Mouse (Mus musculus) hindbrain, embryonic 13.5 days (tissue): ENCODE measurements around the gene Ager. TPM values are rescaled to one million over a fixed set of nuclear protein-coding genes. Genes with fewer than 3 reads are reported as not detected.

ENCODE experiments used
- ATAC-seq: fragments of 200-750 bp; cut with Nextera tagmentation; 2 replicates; pipeline ENCODE4 v1.8.0; 2017; ENCODE audit warnings: moderate TSS enrichment; ENCODE audit not compliant: low FRiP score
- H3K27ac ChIP-seq: fragments of 300-500 bp; sonication (generic); 2 replicates; pipeline ENCODE4 v1.5.1; 2015; ENCODE audit warnings: inconsistent platforms, mild to moderate bottlenecking, moderate library complexity
- H3K27me3 ChIP-seq: fragments of 300-500 bp; sonication (generic); 2 replicates; pipeline ENCODE4 v1.6.1; 2015; ENCODE audit warnings: mild to moderate bottlenecking, inconsistent platforms
- H3K36me3 ChIP-seq: fragments of 300-500 bp; sonication (generic); 2 replicates; pipeline ENCODE4 v1.6.1; 2015; ENCODE audit warnings: mild to moderate bottlenecking, inconsistent platforms
- H3K4me1 ChIP-seq: fragments of 300-500 bp; sonication (generic); replicated peaks from 2 replicates; pipeline ENCODE4 v1.6.1; 2015; ENCODE audit warnings: inconsistent platforms
- H3K4me2 ChIP-seq: fragments of 300-500 bp; sonication (generic); 2 replicates; pipeline ENCODE4 v1.6.1; 2015; ENCODE audit warnings: inconsistent platforms, mild to moderate bottlenecking, moderate library complexity
- H3K4me3 ChIP-seq: fragments of 300-500 bp; sonication (generic); 2 replicates; pipeline ENCODE4 v1.5.1; 2015; ENCODE audit warnings: mild to moderate bottlenecking, inconsistent platforms
- H3K9ac ChIP-seq: fragments of 300-500 bp; sonication (generic); 2 replicates; pipeline ENCODE4 v1.6.1; 2015; ENCODE audit warnings: mild to moderate bottlenecking, inconsistent platforms
- H3K9me3 ChIP-seq: fragments of 300-500 bp; sonication (generic); 2 replicates; pipeline ENCODE4 v1.6.1; 2016; ENCODE audit warnings: inconsistent platforms
- WGBS: fragments of 180-500 bp; shearing (Covaris S2); methylation state at CpG from one replicate; pipeline ENCODE4 v1.1.7; 2015; 5-methylcytosine and 5-hydroxymethylcytosine counted together
- polyA plus RNA-seq: library from polyadenylated mRNA; unstranded; fragments of >200 nt; fragmentation: Nextera tagmentation; extraction: Ambion mirVana; gene quantifications from 2 replicates; pipeline ENCODE4 v1.2.1, GENCODE M21; 2015

Ager gene
- polyA plus RNA-seq, 1 experiment from 2014 or later: 1.9 TPM

- peak overlapping the region; percentile 91 for H3K4me2 ChIP-seq
- H3K4me3 ChIP-seq: peak overlapping the region; percentile 70
- peaks cover 67% of the 10 kb centered on the region for H3K4me1 ChIP-seq
- peak overlapping the region; percentile 98 for H3K9ac ChIP-seq
- 41% methylated on average over 31 of the region's 34 CpGs for WGBS
- ATAC-seq: no peak
- no peaks in the 10 kb centered on the region for H3K27me3 ChIP-seq
- peaks cover 17% of the 10 kb centered on the region for H3K36me3 ChIP-seq
- no peaks in the 10 kb centered on the region for H3K9me3 ChIP-seq
- H3K27ac ChIP-seq: peak overlapping the region; percentile 99
Observed at GRCm38 (mm10) chr17:34593752-34594525, 3.7 kb upstream of the Ager start.

GRCm38 (mm10) chr17:34596098-34596497 is 1.6 kb upstream of the Ager start:
- Histone ChIP-seq H3K36me3 (peaks cover 34% of the 10 kb centered on the region), H3K9ac (no peak overlapping the region), H3K9me3 (no peaks in the 10 kb centered on the region), H3K4me3 (no peak overlapping the region), H3K4me1 (peaks cover 46% of the 10 kb centered on the region), H3K27me3 (no peaks in the 10 kb centered on the region), H3K4me2 (no peak overlapping the region), H3K27ac (no peak overlapping the region)
- WGBS: 79% methylated on average over 8 of the region's 8 CpGs
- no peak for ATAC-seq

- Histone ChIP-seq H3K9ac (no peak overlapping the region), H3K36me3 (peaks cover 38% of the 10 kb centered on the region), H3K27me3 (no peaks in the 10 kb centered on the region), H3K4me1 (peaks cover 33% of the 10 kb centered on the region), H3K4me2 (no peak overlapping the region), H3K27ac (no peak overlapping the region), H3K4me3 (no peak overlapping the region), H3K9me3 (no peaks in the 10 kb centered on the region)
- WGBS: 82% methylated on average over 9 of the region's 9 CpGs
- no peak for ATAC-seq
Observed at GRCm38 (mm10) chr17:34599891-34600290, 2.2 kb downstream of the Ager start.

GRCm38 (mm10) chr17:34601796-34602195 is 4.1 kb downstream of the Ager start:
- Histone ChIP-seq H3K36me3 (peaks cover 25% of the 10 kb centered on the region), H3K27ac (no peak overlapping the region), H3K4me3 (peak overlapping the region; percentile 69), H3K4me2 (peak overlapping the region; percentile 63), H3K27me3 (no peaks in the 10 kb centered on the region), H3K9me3 (no peaks in the 10 kb centered on the region), H3K4me1 (peaks cover 35% of the 10 kb centered on the region), H3K9ac (peak overlapping the region; percentile 86)
- 90% methylated on average over 12 of the region's 12 CpGs for WGBS
- ATAC-seq: no peak

GRCm38 (mm10) chr17:34603375-34604060 is 5.9 kb downstream of the Ager start, which contains the start of gene Rnf5:
Rnf5 (minus strand) TSS chr17:34603690.
- peak within 1 kb of the TSS; percentile 99 for H3K4me2 ChIP-seq
- peak within 1 kb of the TSS; percentile 92 for H3K4me3 ChIP-seq
- peak within 1 kb of the TSS; percentile 94 for H3K27ac ChIP-seq
- H3K4me1 ChIP-seq: peaks cover 49% of the 10 kb centered on the region
- H3K9ac ChIP-seq: peak within 1 kb of the TSS; percentile 99
- peak; percentile 95 for ATAC-seq
- under 1% methylated on average over 30 of the region's 30 CpGs for WGBS
- peaks cover 25% of the 10 kb centered on the region for H3K36me3 ChIP-seq
- no peaks in the 10 kb centered on the region for H3K9me3 ChIP-seq
- no peaks in the 10 kb centered on the region for H3K27me3 ChIP-seq

- Histone ChIP-seq H3K9ac (peak within 1 kb of the TSS; percentile 99), H3K4me2 (peak within 1 kb of the TSS; percentile 99), H3K4me3 (peak within 1 kb of the TSS; percentile 92), H3K9me3 (no peaks in the 10 kb centered on the region), H3K36me3 (peaks cover 25% of the 10 kb centered on the region), H3K27me3 (no peaks in the 10 kb centered on the region), H3K27ac (peak within 1 kb of the TSS; percentile 94), H3K4me1 (peaks cover 54% of the 10 kb centered on the region)
- under 1% methylated on average over 34 of the region's 35 CpGs for WGBS
- peak; percentile 89 for ATAC-seq
Observed at GRCm38 (mm10) chr17:34604061-34604508, 6.4 kb downstream of the Ager start, which contains the start of gene Agpat1. Agpat1 (plus strand) TSS chr17:34604262.

GRCm38 (mm10) chr17:34604511-34605237 is 7.0 kb downstream of the Ager start:
- peaks cover 59% of the 10 kb centered on the region for H3K4me1 ChIP-seq
- 14% methylated on average over 24 of the region's 24 CpGs for WGBS
- ATAC-seq: no peak
- H3K4me2 ChIP-seq: peak overlapping the region; percentile 99
- H3K4me3 ChIP-seq: peak overlapping the region; percentile 92
- peak overlapping the region; percentile 99 for H3K9ac ChIP-seq
- no peaks in the 10 kb centered on the region for H3K27me3 ChIP-seq
- no peaks in the 10 kb centered on the region for H3K9me3 ChIP-seq
- H3K27ac ChIP-seq: peak overlapping the region; percentile 94
- H3K36me3 ChIP-seq: peaks cover 22% of the 10 kb centered on the region

GRCm38 (mm10) chr17:34605609-34606008 is 7.9 kb downstream of the Ager start:
- H3K4me1 ChIP-seq: peaks cover 59% of the 10 kb centered on the region
- H3K9me3 ChIP-seq: no peaks in the 10 kb centered on the region

GRCm38 (mm10) chr17:34606186-34607039 is 8.8 kb downstream of the Ager start:
- Histone ChIP-seq H3K27me3 (no peaks in the 10 kb centered on the region), H3K9me3 (no peaks in the 10 kb centered on the region), H3K4me2 (peak overlapping the region; percentile 99), H3K4me1 (peaks cover 59% of the 10 kb centered on the region), H3K9ac (peak overlapping the region; percentile 99), H3K4me3 (peak overlapping the region; percentile 92), H3K36me3 (peaks cover 22% of the 10 kb centered on the region), H3K27ac (peak overlapping the region; percentile 94)
- 17% methylated on average over 31 of the region's 32 CpGs for WGBS
- no peak for ATAC-seq

More at GRCm38 (mm10) chr17:34605609-34606008, 7.9 kb downstream of the Ager start:
- peak; percentile 32 for ATAC-seq
- WGBS: 0% methylated on average over 28 of the region's 30 CpGs
- Histone ChIP-seq H3K9ac (peak overlapping the region; percentile 99), H3K4me2 (peak overlapping the region; percentile 99), H3K27ac (peak overlapping the region; percentile 94), H3K4me3 (peak overlapping the region; percentile 92), H3K27me3 (no peaks in the 10 kb centered on the region), H3K36me3 (peaks cover 21% of the 10 kb centered on the region)

GRCm38 (mm10) chr17:34607997-34608396 is 10.3 kb downstream of the Ager start:
- Histone ChIP-seq H3K27me3 (no peaks in the 10 kb centered on the region), H3K9ac (peak overlapping the region; percentile 56; the same call in 1 of the 2 replicates), H3K36me3 (peaks cover 32% of the 10 kb centered on the region), H3K4me3 (peak overlapping the region; percentile 92; the same call in 1 of the 2 replicates), H3K4me2 (no peak overlapping the region), H3K27ac (no peak overlapping the region), H3K9me3 (no peaks in the 10 kb centered on the region), H3K4me1 (peaks cover 45% of the 10 kb centered on the region)
- no peak for ATAC-seq
- 91% methylated on average over 7 of the region's 7 CpGs for WGBS

- no peak for ATAC-seq
- no peak overlapping the region for H3K27ac ChIP-seq
- 0 out of 2 replicates have a peak overlapping the region, but pooled peaks have one; percentile 13 for H3K9ac ChIP-seq
- no peak overlapping the region for H3K4me2 ChIP-seq
- H3K27me3 ChIP-seq: no peaks in the 10 kb centered on the region
- H3K36me3 ChIP-seq: peaks cover 63% of the 10 kb centered on the region
- H3K9me3 ChIP-seq: no peaks in the 10 kb centered on the region
- peaks cover 33% of the 10 kb centered on the region for H3K4me1 ChIP-seq
- 88% methylated on average over 8 of the region's 8 CpGs for WGBS
- H3K4me3 ChIP-seq: no peak overlapping the region
Observed at GRCm38 (mm10) chr17:34611050-34611449, 13.4 kb downstream of the Ager start.
